Mouse (Mus musculus): ENCODE data around the gene Pld3. TPM values are rescaled to one million over a fixed set of nuclear protein-coding genes. Genes with fewer than 3 reads are reported as not detected.
A peak's percentile ranks its signal among the peaks of the same experiment; 100 is the strongest.

The Pld3 gene
- polyA plus RNA-seq, 1 experiment from 2014 or later, result 168 TPM

GRCm38 (mm10) chr7:27544675-27545370 lies 8.2 kb downstream of the Pld3 start:
- Histone ChIP-seq H3K9me3 (ENCODE audit: control insufficient read depth, low read length) (no peaks in the 10 kb centered on the region), H3K4me3 (ENCODE audit: low read depth, low read length) (no peak overlapping the region), H3K27ac (ENCODE audit: low read depth, low read length) (no peak overlapping the region), H3K4me1 (ENCODE audit: control insufficient read depth, insufficient read depth, low read length) (peaks cover 6% of the 10 kb centered on the region), H3K36me3 (ENCODE audit: control insufficient read depth, insufficient read depth, low read length) (peaks cover 5% of the 10 kb centered on the region; the same call in 1 of the 2 replicates), H3K4me2 (ENCODE audit: low read depth, low read length) (no peak overlapping the region), H3K27me3 (ENCODE audit: control insufficient read depth, insufficient read depth, low read length) (no peaks in the 10 kb centered on the region), H3K9ac (replicated peaks; ENCODE audit: low read depth, low read length) (no peak overlapping the region)
- no peak for ATAC-seq (ENCODE audit: low read depth)
- WGBS, result 88% methylated on average over 12 of the region's 12 CpGs

GRCm38 (mm10) chr7:27543851-27544250 lies 9.2 kb downstream of the Pld3 start:
- Histone ChIP-seq H3K9ac (replicated peaks; ENCODE audit: low read depth, low read length) (no peak overlapping the region), H3K27me3 (ENCODE audit: control insufficient read depth, insufficient read depth, low read length) (no peaks in the 10 kb centered on the region), H3K9me3 (ENCODE audit: control insufficient read depth, low read length) (no peaks in the 10 kb centered on the region), H3K36me3 (ENCODE audit: control insufficient read depth, insufficient read depth, low read length) (peaks cover 5% of the 10 kb centered on the region; the same call in 1 of the 2 replicates), H3K27ac (ENCODE audit: low read depth, low read length) (no peak overlapping the region), H3K4me2 (ENCODE audit: low read depth, low read length) (no peak overlapping the region), H3K4me3 (ENCODE audit: low read depth, low read length) (no peak overlapping the region), H3K4me1 (ENCODE audit: control insufficient read depth, insufficient read depth, low read length) (peaks cover 6% of the 10 kb centered on the region)
- WGBS, result 89% methylated on average over 4 of the region's 4 CpGs
- no peak for ATAC-seq (ENCODE audit: low read depth)

- Histone ChIP-seq H3K4me2 (ENCODE audit: low read depth, low read length) (peak overlapping the region; percentile 78), H3K4me3 (ENCODE audit: low read depth, low read length) (peak overlapping the region; percentile 52), H3K9me3 (ENCODE audit: control insufficient read depth, low read length) (no peaks in the 10 kb centered on the region), H3K4me1 (ENCODE audit: control insufficient read depth, insufficient read depth, low read length) (peaks cover 6% of the 10 kb centered on the region), H3K9ac (replicated peaks; ENCODE audit: low read depth, low read length) (peak overlapping the region; percentile 63; the same call in 1 of the 2 replicates), H3K27ac (ENCODE audit: low read depth, low read length) (no peak overlapping the region), H3K36me3 (ENCODE audit: control insufficient read depth, insufficient read depth, low read length) (peaks cover 5% of the 10 kb centered on the region; the same call in 1 of the 2 replicates), H3K27me3 (ENCODE audit: control insufficient read depth, insufficient read depth, low read length) (no peaks in the 10 kb centered on the region)
- WGBS, result 53% methylated on average over 6 of the region's 6 CpGs
- ATAC-seq (ENCODE audit: low read depth), result peak; percentile 9; the same call in 1 of the 2 replicates
Observed at GRCm38 (mm10) chr7:27543065-27543464, 10.0 kb downstream of the Pld3 start.

GRCm38 (mm10) chr7:27542392-27543033 lies 10.5 kb downstream of the Pld3 start:
- Histone ChIP-seq H3K27me3 (ENCODE audit: control insufficient read depth, insufficient read depth, low read length) (no peaks in the 10 kb centered on the region), H3K4me2 (ENCODE audit: low read depth, low read length) (peak overlapping the region; percentile 78), H3K4me1 (ENCODE audit: control insufficient read depth, insufficient read depth, low read length) (peaks cover 6% of the 10 kb centered on the region), H3K9me3 (ENCODE audit: control insufficient read depth, low read length) (no peaks in the 10 kb centered on the region), H3K9ac (replicated peaks; ENCODE audit: low read depth, low read length) (peak overlapping the region; percentile 63), H3K4me3 (ENCODE audit: low read depth, low read length) (peak overlapping the region; percentile 52), H3K27ac (ENCODE audit: low read depth, low read length) (no peak overlapping the region), H3K36me3 (ENCODE audit: control insufficient read depth, insufficient read depth, low read length) (peaks cover 9% of the 10 kb centered on the region; the same call in 1 of the 2 replicates)
- ATAC-seq (ENCODE audit: low read depth), result peak; percentile 94
- 2% methylated on average over 30 of the region's 30 CpGs for WGBS

GRCm38 (mm10) chr7:27541922-27542321 lies 11.1 kb downstream of the Pld3 start:
- 59% methylated on average over 5 of the region's 5 CpGs for WGBS
- Histone ChIP-seq H3K4me2 (ENCODE audit: low read depth, low read length) (peak overlapping the region; percentile 78), H3K27ac (ENCODE audit: low read depth, low read length) (no peak overlapping the region), H3K9ac (replicated peaks; ENCODE audit: low read depth, low read length) (peak overlapping the region; percentile 63), H3K4me1 (ENCODE audit: control insufficient read depth, insufficient read depth, low read length) (peaks cover 6% of the 10 kb centered on the region), H3K36me3 (ENCODE audit: control insufficient read depth, insufficient read depth, low read length) (peaks cover 15% of the 10 kb centered on the region; the same call in 1 of the 2 replicates), H3K4me3 (ENCODE audit: low read depth, low read length) (peak overlapping the region; percentile 52), H3K27me3 (ENCODE audit: control insufficient read depth, insufficient read depth, low read length) (no peaks in the 10 kb centered on the region), H3K9me3 (ENCODE audit: control insufficient read depth, low read length) (no peaks in the 10 kb centered on the region)
- ATAC-seq (ENCODE audit: low read depth), result 0 out of 2 replicates have a peak, but pooled peaks have one; percentile 2

GRCm38 (mm10) chr7:27541431-27541830 lies 11.6 kb downstream of the Pld3 start:
- H3K27ac ChIP-seq (ENCODE audit: low read depth, low read length), result no peak overlapping the region
- WGBS, result 58% methylated on average over 16 of the region's 16 CpGs

GRCm38 (mm10) chr7:27540935-27541334 lies 12.1 kb downstream of the Pld3 start:
- no peaks in the 10 kb centered on the region for H3K27me3 ChIP-seq (ENCODE audit: control insufficient read depth, insufficient read depth, low read length)
- H3K4me2 ChIP-seq (ENCODE audit: low read depth, low read length), result peak overlapping the region; percentile 78; the same call in 1 of the 2 replicates
- no peak overlapping the region for H3K9ac ChIP-seq (replicated peaks; ENCODE audit: low read depth, low read length)
- WGBS, result 89% methylated on average over 6 of the region's 6 CpGs
- ATAC-seq (ENCODE audit: low read depth), result no peak
- peaks cover 19% of the 10 kb centered on the region; the same call in 1 of the 2 replicates for H3K36me3 ChIP-seq (ENCODE audit: control insufficient read depth, insufficient read depth, low read length)
- H3K9me3 ChIP-seq (ENCODE audit: control insufficient read depth, low read length), result no peaks in the 10 kb centered on the region
- peaks cover 6% of the 10 kb centered on the region for H3K4me1 ChIP-seq (ENCODE audit: control insufficient read depth, insufficient read depth, low read length)
- H3K4me3 ChIP-seq (ENCODE audit: low read depth, low read length), result no peak overlapping the region
- H3K27ac ChIP-seq (ENCODE audit: low read depth, low read length), result no peak overlapping the region

More at GRCm38 (mm10) chr7:27541431-27541830, 11.6 kb downstream of the Pld3 start:
- Histone ChIP-seq H3K4me1 (ENCODE audit: control insufficient read depth, insufficient read depth, low read length) (peaks cover 6% of the 10 kb centered on the region), H3K36me3 (ENCODE audit: control insufficient read depth, insufficient read depth, low read length) (peaks cover 15% of the 10 kb centered on the region; the same call in 1 of the 2 replicates), H3K9me3 (ENCODE audit: control insufficient read depth, low read length) (no peaks in the 10 kb centered on the region), H3K27me3 (ENCODE audit: control insufficient read depth, insufficient read depth, low read length) (no peaks in the 10 kb centered on the region), H3K4me2 (ENCODE audit: low read depth, low read length) (peak overlapping the region; percentile 78), H3K4me3 (ENCODE audit: low read depth, low read length) (peak overlapping the region; percentile 52), H3K9ac (replicated peaks; ENCODE audit: low read depth, low read length) (peak overlapping the region; percentile 63; the same call in 1 of the 2 replicates)
- ATAC-seq (ENCODE audit: low read depth), result peak; percentile 33

GRCm38 (mm10) chr7:27540521-27540920 lies 12.5 kb downstream of the Pld3 start:
- no peak overlapping the region for H3K4me2 ChIP-seq (ENCODE audit: low read depth, low read length)
- no peak overlapping the region for H3K27ac ChIP-seq (ENCODE audit: low read depth, low read length)
- H3K4me3 ChIP-seq (ENCODE audit: low read depth, low read length), result no peak overlapping the region
- H3K36me3 ChIP-seq (ENCODE audit: control insufficient read depth, insufficient read depth, low read length), result peaks cover 19% of the 10 kb centered on the region; the same call in 1 of the 2 replicates
- no peaks in the 10 kb centered on the region for H3K27me3 ChIP-seq (ENCODE audit: control insufficient read depth, insufficient read depth, low read length)
- H3K9ac ChIP-seq (replicated peaks; ENCODE audit: low read depth, low read length), result no peak overlapping the region
- WGBS, result 83% methylated on average over 2 of the region's 2 CpGs
- no peak for ATAC-seq (ENCODE audit: low read depth)
- H3K9me3 ChIP-seq (ENCODE audit: control insufficient read depth, low read length), result no peaks in the 10 kb centered on the region
- H3K4me1 ChIP-seq (ENCODE audit: control insufficient read depth, insufficient read depth, low read length), result peaks cover 6% of the 10 kb centered on the region

- Histone ChIP-seq H3K4me2 (ENCODE audit: low read depth, low read length) (no peak overlapping the region), H3K4me1 (ENCODE audit: control insufficient read depth, insufficient read depth, low read length) (peaks cover 6% of the 10 kb centered on the region), H3K9me3 (ENCODE audit: control insufficient read depth, low read length) (no peaks in the 10 kb centered on the region), H3K9ac (replicated peaks; ENCODE audit: low read depth, low read length) (no peak overlapping the region), H3K27ac (ENCODE audit: low read depth, low read length) (no peak overlapping the region), H3K36me3 (ENCODE audit: control insufficient read depth, insufficient read depth, low read length) (peaks cover 19% of the 10 kb centered on the region; the same call in 1 of the 2 replicates), H3K4me3 (ENCODE audit: low read depth, low read length) (no peak overlapping the region), H3K27me3 (ENCODE audit: control insufficient read depth, insufficient read depth, low read length) (no peaks in the 10 kb centered on the region)
- 95% methylated on average over 2 of the region's 2 CpGs for WGBS
- ATAC-seq (ENCODE audit: low read depth), result no peak
Observed at GRCm38 (mm10) chr7:27538797-27539196, 14.2 kb downstream of the Pld3 start.
